Comparison of ENCODE assay signal across 9 mouse cellular contexts in the genomic region with DNA sequence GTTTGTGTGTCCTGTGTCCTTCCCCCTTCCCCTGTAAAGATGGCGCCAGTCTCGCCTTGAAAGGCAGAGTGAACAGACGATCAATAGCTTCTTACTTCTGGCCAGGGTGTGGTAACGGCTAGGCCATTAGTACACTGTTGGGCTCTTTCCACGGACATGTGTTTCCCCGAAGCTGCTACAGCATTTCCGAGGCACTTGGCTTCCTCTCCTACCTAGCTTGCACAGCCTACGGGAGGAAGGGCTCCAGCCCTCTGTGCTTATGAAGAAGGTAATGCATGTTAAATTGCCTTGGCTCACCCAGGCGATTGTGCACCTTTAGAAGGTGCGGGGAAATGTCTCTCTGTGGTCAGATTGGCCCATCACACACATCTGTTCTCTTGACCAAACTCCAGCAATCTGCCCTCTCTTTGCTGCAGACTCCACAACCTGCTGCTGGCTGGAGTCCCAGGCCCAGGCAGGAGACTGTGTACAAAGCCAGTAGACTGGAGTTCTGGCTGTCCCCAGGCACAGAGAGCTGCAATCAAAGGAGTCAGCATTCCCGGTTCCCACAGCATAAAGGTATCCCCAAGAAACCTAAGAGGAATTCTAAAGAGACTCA.
DNase-seq lines count a peak whose midpoint lies in the region; TF ChIP-seq lines count a peak whose summit lies in the region.
"Had no signal": no experiment of that assay in that cellular context is flagged by ENCODE, and none has a peak within 500 bp of the region (broad histone marks: within the 10 kb centered on the region; RNA-seq: fewer than 3 reads in every experiment).

No protein-coding gene starts in this region.

- intact Hi-C loops in gastrocnemius, adult 2 months (cut with DNase I) = no loop called here

- H3K27ac ChIP-seq in gastrocnemius, adult 2 months = no peak overlapping the region
- H3K27ac ChIP-seq: kidney, postnatal 0 days had no signal

- no peak overlapping the region for H3K4me3 ChIP-seq in gastrocnemius, adult 2 months

- peak; percentile 41 for DNase-seq in layer of hippocampus, adult 11-12 months (ENCODE audit: low spot score)
- no peak for DNase-seq in layer of hippocampus, adult 9-10 months (ENCODE audit: low spot score)
- peak; percentile 95 for DNase-seq in brain, adult 2 months (ENCODE audit: low read depth, low spot score)
- DNase-seq in cerebellum, postnatal 14 days = peak; percentile 92 to 94
- peak; percentile 42 to 68 for DNase-seq in layer of hippocampus, postnatal 10 days (ENCODE audit: low spot score in 2 of 2)
- DNase-seq in retina, embryonic 14.5 days (ENCODE audit: low spot score) = no peak
- no peak for DNase-seq in gastrocnemius, adult 2 months
- DNase-seq in heart, adult 11 months = no peak

- no peak for TF ChIP-seq CTCF in gastrocnemius, adult 2 months (IDR thresholded peaks at IDR 0.05)

Comparison
In these comparisons a context has a peak if more than half of its experiments do, and no peak if none do; other contexts are left out.
1. DNase-seq: peak in layer of hippocampus, adult 11-12 months (single experiment), brain, adult 2 months (single experiment), cerebellum, postnatal 14 days (2 of 2) and layer of hippocampus, postnatal 10 days (2 of 2); none in layer of hippocampus, adult 9-10 months (single experiment), retina, embryonic 14.5 days (single experiment), gastrocnemius, adult 2 months (single experiment) and heart, adult 11 months (single experiment).